In the genomic region with DNA sequence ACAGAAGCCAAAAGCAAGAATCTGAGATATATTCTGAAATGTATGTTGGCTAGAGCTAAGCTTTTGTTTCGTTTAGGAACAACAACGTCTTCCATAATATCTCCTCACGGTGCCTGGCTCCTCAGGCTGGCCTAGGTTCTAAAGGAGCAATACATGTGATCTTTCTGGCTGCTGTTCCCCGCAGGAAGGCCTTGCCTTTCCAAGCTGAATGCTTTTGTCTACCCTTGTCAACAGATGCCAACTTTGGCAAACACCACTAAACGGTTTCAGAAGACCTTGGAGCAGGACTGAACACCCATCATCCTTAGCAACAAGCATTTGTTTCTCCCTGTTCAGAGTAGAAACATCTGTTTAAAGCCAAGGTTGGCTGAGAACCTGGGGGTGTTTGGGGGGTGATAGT, we compare ENCODE assay signal across 19 mouse cellular contexts.
A peak's percentile ranks its signal among the peaks of the same experiment; 100 is the strongest.
DNase-seq lines count a peak whose midpoint lies in the region; ATAC-seq lines count a peak whose summit lies in the region.
"Had no signal": no experiment of that assay in that cellular context is flagged by ENCODE, and none has a peak within 500 bp of the region (broad histone marks: within the 10 kb centered on the region; RNA-seq: fewer than 3 reads in every experiment).

No protein-coding gene starts in this region.

- no peaks in the 10 kb centered on the region for H3K27me3 ChIP-seq in embryonic facial prominence, embryonic 14.5 days (replicated peaks; ENCODE audit: control insufficient read depth, insufficient read depth, low read length)
- peaks cover 4% of the 10 kb centered on the region; the same call in 1 of the 2 replicates for H3K27me3 ChIP-seq in embryonic facial prominence, embryonic 10.5 days (replicated peaks; ENCODE audit: low read depth, poor library complexity, severe bottlenecking)
- H3K27me3 ChIP-seq in kidney, embryonic 16.5 days (ENCODE audit: insufficient read depth, low read length) = no peaks in the 10 kb centered on the region
- no peaks in the 10 kb centered on the region for H3K27me3 ChIP-seq in embryonic facial prominence, embryonic 15.5 days
- H3K27me3 ChIP-seq: embryonic facial prominence, embryonic 12.5 days; liver, embryonic 13.5 days; megakaryocyte, embryonic 14.5 days; neural tube, embryonic 15.5 days had no signal

- H3K4me1 ChIP-seq in embryonic facial prominence, embryonic 14.5 days (ENCODE audit: control insufficient read depth, insufficient read depth, low read length) = peaks cover 6% of the 10 kb centered on the region; the same call in 1 of the 2 replicates
- peaks cover 18% of the 10 kb centered on the region for H3K4me1 ChIP-seq in embryonic facial prominence, embryonic 10.5 days
- peaks cover 8% of the 10 kb centered on the region for H3K4me1 ChIP-seq in kidney, embryonic 16.5 days (ENCODE audit: insufficient read depth, low read length)
- H3K4me1 ChIP-seq in embryonic facial prominence, embryonic 15.5 days = peaks cover 10% of the 10 kb centered on the region
- H3K4me1 ChIP-seq: megakaryocyte, embryonic 14.5 days; neural tube, embryonic 15.5 days had no signal

- H3K36me3 ChIP-seq in embryonic facial prominence, embryonic 14.5 days (ENCODE audit: control insufficient read depth, insufficient read depth, low read length) = no peaks in the 10 kb centered on the region
- H3K36me3 ChIP-seq in embryonic facial prominence, embryonic 10.5 days (replicated peaks) = 0 out of 2 replicates have a peak, but pooled peaks cover 3% of the 10 kb centered on the region
- H3K36me3 ChIP-seq in kidney, embryonic 16.5 days (ENCODE audit: insufficient read depth, low read length) = no peaks in the 10 kb centered on the region
- no peaks in the 10 kb centered on the region for H3K36me3 ChIP-seq in embryonic facial prominence, embryonic 15.5 days
- H3K36me3 ChIP-seq: embryonic facial prominence, embryonic 12.5 days; hindbrain, embryonic 10.5 days; liver, embryonic 13.5 days; neural tube, embryonic 15.5 days had no signal

- H3K9ac ChIP-seq in embryonic facial prominence, embryonic 14.5 days (ENCODE audit: low read depth, low read length) = no peak overlapping the region
- no peak overlapping the region for H3K9ac ChIP-seq in kidney, embryonic 16.5 days (replicated peaks; ENCODE audit: low read length)
- H3K9ac ChIP-seq in embryonic facial prominence, embryonic 15.5 days = no peak overlapping the region
- H3K9ac ChIP-seq: embryonic facial prominence, embryonic 12.5 days; liver, embryonic 13.5 days; neural tube, embryonic 15.5 days had no signal

- WGBS in embryonic facial prominence, embryonic 14.5 days = 52% methylated on average over 5 of the region's 5 CpGs
- 76% methylated on average over 5 of the region's 5 CpGs for WGBS in embryonic facial prominence, embryonic 10.5 days
- WGBS in kidney, embryonic 16.5 days = 58% methylated on average over 5 of the region's 5 CpGs
- WGBS in embryonic facial prominence, embryonic 15.5 days = 61% methylated on average over 5 of the region's 5 CpGs

- no peak overlapping the region for H3K4me3 ChIP-seq in embryonic facial prominence, embryonic 14.5 days (ENCODE audit: low read depth, low read length)
- H3K4me3 ChIP-seq in embryonic facial prominence, embryonic 10.5 days = no peak overlapping the region
- no peak overlapping the region for H3K4me3 ChIP-seq in kidney, embryonic 16.5 days (ENCODE audit: low read length)
- H3K4me3 ChIP-seq in embryonic facial prominence, embryonic 15.5 days (replicated peaks) = no peak overlapping the region
- H3K4me3 ChIP-seq: embryonic facial prominence, embryonic 12.5 days; hindbrain, embryonic 10.5 days; liver, embryonic 13.5 days; megakaryocyte, embryonic 14.5 days; neural tube, embryonic 15.5 days had no signal

- DNase-seq in embryonic facial prominence, embryonic 14.5 days (ENCODE audit: low spot score) = peak; percentile 58
- no peak for DNase-seq in embryonic facial prominence, embryonic 10.5 days (ENCODE audit: low spot score)
- DNase-seq in kidney, postnatal 10 days = no peak
- peak; percentile 13 for DNase-seq in ovary, adult 18-20 months (ENCODE audit: low spot score)
- DNase-seq in ovary, postnatal 14 days (ENCODE audit: low spot score) = no peak
- no peak for DNase-seq in liver
- DNase-seq: gastrocnemius, postnatal 36 days; kidney, adult 2 months; kidney, postnatal 25 days; liver, embryonic 13.5 days; lung, postnatal 14 days; midbrain, embryonic 14.5 days; thymus, adult 2 months had no signal

- no peak overlapping the region for H3K4me2 ChIP-seq in embryonic facial prominence, embryonic 14.5 days (ENCODE audit: low read depth, low read length)
- H3K4me2 ChIP-seq in kidney, embryonic 16.5 days (replicated peaks; ENCODE audit: low read depth, low read length) = no peak overlapping the region
- H3K4me2 ChIP-seq in embryonic facial prominence, embryonic 15.5 days (replicated peaks) = no peak overlapping the region
- H3K4me2 ChIP-seq: embryonic facial prominence, embryonic 12.5 days; liver, embryonic 13.5 days; neural tube, embryonic 15.5 days had no signal

- 0 out of 2 replicates have a peak, but pooled peaks cover 5% of the 10 kb centered on the region for H3K9me3 ChIP-seq in embryonic facial prominence, embryonic 14.5 days (ENCODE audit: control insufficient read depth, low read length)
- H3K9me3 ChIP-seq in embryonic facial prominence, embryonic 10.5 days = peaks cover 3% of the 10 kb centered on the region; the same call in 1 of the 2 replicates
- no peaks in the 10 kb centered on the region for H3K9me3 ChIP-seq in kidney, embryonic 16.5 days (ENCODE audit: low read length)
- no peaks in the 10 kb centered on the region for H3K9me3 ChIP-seq in embryonic facial prominence, embryonic 15.5 days (replicated peaks)
- H3K9me3 ChIP-seq: embryonic facial prominence, embryonic 12.5 days; liver, embryonic 13.5 days; neural tube, embryonic 15.5 days had no signal

- H3K27ac ChIP-seq in embryonic facial prominence, embryonic 14.5 days (replicated peaks; ENCODE audit: low read depth, low read length) = no peak overlapping the region
- no peak overlapping the region for H3K27ac ChIP-seq in embryonic facial prominence, embryonic 10.5 days (replicated peaks)
- H3K27ac ChIP-seq in kidney, embryonic 16.5 days (ENCODE audit: low read length) = no peak overlapping the region
- no peak overlapping the region for H3K27ac ChIP-seq in embryonic facial prominence, embryonic 15.5 days (replicated peaks)
- H3K27ac ChIP-seq: embryonic facial prominence, embryonic 12.5 days; hindbrain, embryonic 10.5 days; liver, embryonic 13.5 days; neural tube, embryonic 15.5 days had no signal

- ATAC-seq in embryonic facial prominence, embryonic 14.5 days (ENCODE audit: low read depth) = no peak
- peak; percentile 6; the same call in 1 of the 2 replicates for ATAC-seq in kidney, embryonic 16.5 days (ENCODE audit: low FRiP score, low TSS enrichment)
- 0 out of 2 replicates have a peak, but pooled peaks have one; percentile 24 for ATAC-seq in embryonic facial prominence, embryonic 15.5 days (ENCODE audit: insufficient number of reproducible peaks, low FRiP score, low TSS enrichment, low read depth)

Comparison
In these comparisons a context has a peak if more than half of its experiments do, and no peak if none do; other contexts are left out.
1. DNase-seq: peak in embryonic facial prominence, embryonic 14.5 days (single experiment) and ovary, adult 18-20 months (single experiment); none in embryonic facial prominence, embryonic 10.5 days (single experiment), kidney, postnatal 10 days (single experiment), ovary, postnatal 14 days (single experiment) and liver (single experiment).